Mouse (Mus musculus) left cerebral cortex, postnatal 36 days (tissue): ENCODE data around the gene Hipk3. TPM values are rescaled to one million over a fixed set of nuclear protein-coding genes. Genes with fewer than 3 reads are reported as not detected.

Experiments used
- DNase-seq, 2 experiments: peaks; one replicate each; pipeline ENCODE4 v3.0.0; 2021 to 2022; ENCODE audit warnings: low spot score in 2 of 2, mixed read lengths in 1 of 2
- intact Hi-C: fragments of 180-260 bp; cut with DNase I; formaldehyde crosslinking; loops from one replicate; pipeline ENCODE4 v1.15.1; 2025
- total RNA-seq, 2 experiments: library from RNA; stranded (reverse); gene quantifications; 2 replicates each; pipeline ENCODE4 v1.2.3; 2021

The Hipk3 gene
- total RNA-seq, result 10 to 100 TPM; 88.0 to 94.2 TPM

DNA sequence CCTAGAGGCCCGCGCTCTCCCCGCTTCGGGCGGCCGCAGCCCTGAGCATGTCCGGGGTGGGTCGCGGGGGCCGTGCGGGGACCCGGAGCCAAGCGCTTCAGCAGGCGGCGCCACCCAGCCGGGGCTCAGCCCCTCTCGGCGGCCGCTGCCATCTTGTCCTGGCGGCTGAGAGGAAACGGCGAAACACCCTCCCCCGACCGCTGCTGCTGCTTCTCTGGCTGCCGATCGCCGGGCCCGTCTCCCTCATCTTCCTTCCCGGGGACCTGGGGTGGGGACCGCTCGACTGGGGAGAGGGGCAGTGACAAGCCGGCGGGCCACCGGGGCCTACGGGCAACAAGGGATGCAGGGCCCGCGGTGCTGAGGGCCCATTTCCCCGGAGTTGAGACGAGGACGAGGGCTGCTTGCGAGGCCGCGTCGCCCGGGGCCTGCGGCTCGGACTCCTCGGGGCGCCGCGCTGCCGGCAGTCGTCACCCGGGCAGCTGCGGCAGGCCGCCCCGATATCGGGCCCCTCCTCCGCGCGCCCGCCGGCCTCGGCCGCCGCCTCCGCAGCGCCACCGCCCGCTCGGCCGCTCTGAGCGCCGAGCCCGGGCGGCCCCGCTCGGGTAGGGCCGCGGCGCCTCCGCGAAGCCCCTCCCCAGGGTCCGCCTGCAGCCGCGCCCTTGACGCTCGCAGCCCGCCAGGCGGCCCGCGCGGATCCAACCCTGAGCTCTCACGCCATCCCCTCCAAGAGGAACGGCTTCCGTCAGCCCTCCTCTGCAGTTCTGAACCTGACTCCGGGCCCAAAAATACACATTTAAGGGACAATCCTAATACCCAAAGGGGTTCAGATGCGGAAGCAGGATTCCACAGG, at the start of gene Hipk3:
TSS of gene Hipk3 (minus strand) at position 496 of the 850 bp plus-strand sequence.
- peak; percentile 83 to 85 for DNase-seq
- intact Hi-C loops, result loop anchor here (2.0 to 5.0 kb wide), 2 partner anchors 42 to 97 kb away; partner anchors contain the start of gene Cstf3

DNA sequence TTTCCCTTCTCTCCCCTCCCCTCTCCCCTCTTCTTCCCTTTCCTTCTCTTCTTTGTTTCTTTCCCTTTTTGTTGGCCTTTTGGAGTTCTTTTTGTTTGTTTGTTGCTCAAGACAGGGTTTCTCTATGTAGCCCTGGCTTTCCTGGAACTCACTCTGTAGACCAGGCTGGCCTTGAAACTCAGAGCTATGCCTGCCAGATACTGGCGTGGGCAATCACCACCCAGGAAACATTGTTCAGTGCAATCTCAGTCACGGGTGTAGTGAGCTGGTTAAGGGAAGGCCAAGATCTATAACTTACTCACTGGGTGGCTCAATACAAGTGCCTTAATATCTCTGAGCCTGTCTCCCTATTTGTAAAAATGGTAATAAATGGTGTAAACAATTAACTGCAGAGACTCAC, 46.0 kb upstream of the Hipk3 start:
- intact Hi-C loops, result no loop called here
- no peak for DNase-seq

DNA sequence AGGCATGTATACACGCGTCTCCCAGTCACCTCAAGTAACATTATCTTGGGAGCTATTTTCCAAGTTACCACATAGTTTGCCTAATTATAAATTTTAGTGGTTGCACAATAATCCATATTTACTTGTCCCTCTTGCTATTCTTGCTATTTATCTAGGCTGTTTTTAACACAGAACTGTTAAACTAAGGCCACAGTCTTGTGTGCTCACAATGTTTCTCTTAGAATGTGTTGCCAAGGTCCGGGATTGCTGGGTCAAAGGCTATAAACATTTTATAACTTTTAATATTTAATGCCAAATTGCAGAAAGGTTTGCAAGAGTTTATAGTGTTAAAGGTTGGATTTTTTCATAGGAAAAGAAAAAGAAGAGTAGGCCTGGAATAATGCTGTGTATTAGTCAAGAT, 40.5 kb upstream of the Hipk3 start:
- DNase-seq, result no peak
- intact Hi-C loops, result no loop called here

DNA sequence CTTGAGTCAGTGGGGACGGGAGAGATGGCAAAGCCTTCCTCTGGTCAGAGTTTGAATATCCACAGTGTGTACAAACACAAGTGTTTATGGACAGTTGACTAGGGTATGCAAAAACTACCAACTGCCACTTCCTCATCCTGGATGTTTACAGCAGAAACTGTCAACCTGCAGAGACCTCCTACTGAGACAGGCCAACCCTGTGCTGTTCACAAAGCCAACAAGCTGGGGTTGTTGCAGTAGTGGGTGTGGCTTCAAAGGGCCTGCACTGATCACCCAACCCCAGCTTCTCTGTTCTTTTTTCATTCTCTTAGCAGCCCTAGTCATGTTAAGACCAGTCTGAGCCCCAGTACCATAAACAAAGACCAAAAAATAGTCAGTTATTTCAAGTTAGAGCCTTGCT, 38.3 kb upstream of the Hipk3 start:
- no peak for DNase-seq
- intact Hi-C loops, result no loop called here

DNA sequence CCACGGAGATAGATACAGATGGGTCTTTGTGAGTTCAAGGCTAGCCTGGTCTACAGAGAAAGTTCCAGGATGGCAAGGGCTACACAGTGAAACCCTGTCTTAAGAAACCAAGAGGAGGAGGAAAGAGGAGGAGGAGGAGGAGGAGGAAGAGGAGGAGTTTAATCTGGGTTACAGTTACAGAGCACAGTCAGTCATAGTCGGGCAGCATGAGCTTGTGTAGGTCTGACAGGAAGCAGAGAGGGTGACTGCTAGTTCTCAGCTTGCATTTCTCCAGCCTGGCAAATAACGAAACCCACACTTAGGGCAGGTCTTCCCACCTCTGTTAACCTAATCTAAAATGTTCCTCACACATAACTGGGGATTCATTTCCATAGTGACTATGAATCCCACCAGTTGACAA, 32.3 kb upstream of the Hipk3 start:
- no peak for DNase-seq
- intact Hi-C loops, result no loop called here

DNA sequence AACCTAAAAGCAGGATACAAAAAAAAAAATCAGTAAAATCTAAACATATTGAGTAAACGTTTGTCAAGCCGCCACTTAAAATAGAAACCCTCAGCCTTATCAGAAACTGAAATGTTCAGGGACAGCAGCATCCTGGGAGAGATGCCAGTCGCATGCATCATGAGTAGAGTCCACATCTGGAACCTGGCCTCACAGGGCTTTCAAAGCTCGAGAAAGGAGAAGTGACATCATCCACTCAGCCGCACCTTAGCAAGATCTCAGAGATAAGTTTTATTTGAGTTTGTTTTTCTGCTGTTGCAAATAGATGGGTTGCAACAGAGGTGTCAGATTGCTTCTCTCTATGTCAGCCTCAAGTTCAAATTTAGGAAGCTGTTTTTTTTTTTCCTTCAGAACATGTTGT, 31.3 kb upstream of the Hipk3 start:
- intact Hi-C loops, result no loop called here
- DNase-seq, result no peak

DNA sequence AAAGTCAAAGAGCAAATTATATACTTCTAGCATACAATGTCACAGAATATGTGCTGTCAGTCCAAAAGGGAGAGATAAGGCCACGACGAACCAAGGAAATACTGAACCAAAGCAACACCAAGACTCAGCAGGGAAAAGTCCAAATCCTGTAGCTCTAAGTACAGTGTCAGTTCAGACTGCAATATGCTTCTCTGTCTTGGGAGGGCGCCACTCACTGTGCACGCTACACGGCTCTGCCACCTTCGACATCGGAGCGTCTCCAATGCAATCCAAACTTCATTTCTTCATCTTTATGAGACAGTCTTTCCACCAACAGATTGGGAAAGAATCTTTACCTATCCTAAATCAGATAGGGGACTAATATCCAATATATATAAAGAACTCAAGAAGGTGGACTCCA, 17.4 kb upstream of the Hipk3 start:
- no peak for DNase-seq
- intact Hi-C loops, result loop anchor here (5.0 kb wide), 1 partner anchor 41 kb away; no protein-coding TSS in a partner anchor

DNA sequence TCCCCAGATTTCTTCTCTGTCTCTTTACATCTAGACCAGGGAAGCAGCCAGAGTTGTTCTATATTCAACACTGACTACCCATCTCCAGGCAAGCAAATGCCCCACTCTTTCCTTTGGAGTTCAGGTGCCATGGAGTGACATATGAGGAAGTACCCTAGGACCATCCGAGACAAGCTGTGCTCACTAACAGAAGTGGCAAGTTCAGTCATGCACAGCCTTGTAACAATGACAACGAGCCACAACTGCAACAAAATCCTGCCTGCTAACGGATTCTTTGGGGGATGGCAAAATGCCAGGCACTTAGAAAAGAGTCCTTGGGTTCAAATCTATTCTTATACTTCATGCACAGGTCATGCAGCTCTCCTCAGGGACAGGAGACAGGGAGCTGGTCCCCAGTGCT, 8.1 kb upstream of the Hipk3 start:
- intact Hi-C loops, result no loop called here

DNA sequence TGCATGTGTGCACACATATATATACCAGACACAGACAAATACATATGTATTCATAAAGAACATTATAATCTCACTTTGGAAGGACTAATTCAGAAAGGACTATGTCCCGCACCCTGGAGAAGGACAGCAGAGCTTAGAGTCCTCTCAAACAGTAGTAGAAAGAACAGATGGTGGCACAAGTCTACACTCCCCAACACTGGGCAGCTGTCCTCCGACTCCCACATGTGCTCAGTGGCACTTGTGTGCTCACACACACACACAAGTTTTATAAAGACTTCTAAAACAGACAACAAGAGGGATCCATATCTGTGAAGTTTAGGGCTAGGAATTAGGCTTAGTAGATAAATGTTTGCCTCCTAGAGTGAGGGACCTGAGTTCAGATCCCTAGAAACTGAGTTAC, 6.8 kb upstream of the Hipk3 start:
- DNase-seq, result no peak

More for the DNA sequence above, 8.1 kb upstream of the Hipk3 start:
- DNase-seq, result no peak

DNA sequence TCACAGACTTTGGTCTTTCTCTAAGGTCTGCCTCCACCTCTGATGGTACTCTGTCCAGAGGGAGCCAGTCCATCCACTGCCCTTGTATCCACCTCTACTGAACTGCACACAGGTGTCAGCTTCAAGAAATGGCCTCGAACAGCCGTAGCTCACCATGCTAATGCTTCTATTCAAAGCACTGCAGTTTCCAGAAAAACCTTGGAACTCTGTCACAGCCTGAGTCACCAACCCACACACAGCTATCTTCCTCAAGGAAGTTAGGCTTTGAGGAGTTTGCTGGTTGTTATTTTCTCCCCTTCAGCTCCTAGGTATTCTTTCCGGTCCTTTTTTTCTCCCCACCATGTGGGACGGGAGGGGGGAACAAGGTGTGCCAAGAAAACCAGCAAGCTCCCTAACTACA, 3.5 kb upstream of the Hipk3 start:
- intact Hi-C loops, result loop anchor here (5.0 kb wide), 1 partner anchor 75 kb away; no protein-coding TSS in a partner anchor
- peak; percentile 63 to 71 for DNase-seq

More for the DNA sequence above, 6.8 kb upstream of the Hipk3 start:
- intact Hi-C loops, result no loop called here

DNA sequence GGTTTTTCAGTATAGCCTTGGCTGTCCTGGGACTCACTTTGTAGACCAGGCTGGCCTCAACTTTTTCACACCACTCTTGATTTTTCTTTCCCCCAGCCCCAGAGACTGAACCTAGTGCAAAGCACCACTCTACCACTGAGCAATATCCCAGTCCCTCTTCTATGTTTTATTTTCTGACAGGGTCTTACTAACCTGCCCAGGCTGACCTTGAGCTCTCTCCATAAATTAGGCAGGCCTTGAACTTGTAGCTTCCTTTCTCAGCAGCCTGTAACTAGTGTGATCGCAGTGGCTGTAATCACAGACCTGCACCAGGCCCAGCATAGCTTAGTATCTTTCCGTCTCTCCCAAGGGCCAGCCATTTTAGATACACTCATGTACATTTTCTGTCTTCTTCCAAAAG, 3.0 kb upstream of the Hipk3 start:
- intact Hi-C loops, result loop anchor here (5.0 kb wide), 1 partner anchor 75 kb away; no protein-coding TSS in a partner anchor
- peak in 1 of 2 experiments; percentile 7 for DNase-seq

DNA sequence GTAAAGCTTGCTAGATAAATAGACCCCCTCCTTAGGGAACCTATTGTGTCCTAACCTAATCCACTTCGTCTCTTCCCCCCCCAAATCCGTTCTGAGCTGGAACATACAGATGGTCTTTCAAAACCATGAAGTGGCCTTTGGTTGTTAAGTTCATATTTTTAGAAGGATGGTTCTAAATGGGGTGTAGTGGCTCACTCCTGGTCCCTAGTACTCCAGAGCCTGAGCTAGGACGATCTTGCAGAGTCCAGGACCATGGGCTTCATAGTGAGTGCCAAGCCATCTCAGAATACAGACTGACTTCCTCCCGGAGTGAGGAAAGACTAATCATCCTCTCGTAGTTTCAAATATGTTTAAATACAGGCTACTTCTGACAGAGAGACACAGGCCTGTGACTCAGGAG, 2.0 kb upstream of the Hipk3 start:
- intact Hi-C loops, result loop anchor here (5.0 kb wide), 1 partner anchor 76 kb away; no protein-coding TSS in a partner anchor
- DNase-seq, result no peak

DNA sequence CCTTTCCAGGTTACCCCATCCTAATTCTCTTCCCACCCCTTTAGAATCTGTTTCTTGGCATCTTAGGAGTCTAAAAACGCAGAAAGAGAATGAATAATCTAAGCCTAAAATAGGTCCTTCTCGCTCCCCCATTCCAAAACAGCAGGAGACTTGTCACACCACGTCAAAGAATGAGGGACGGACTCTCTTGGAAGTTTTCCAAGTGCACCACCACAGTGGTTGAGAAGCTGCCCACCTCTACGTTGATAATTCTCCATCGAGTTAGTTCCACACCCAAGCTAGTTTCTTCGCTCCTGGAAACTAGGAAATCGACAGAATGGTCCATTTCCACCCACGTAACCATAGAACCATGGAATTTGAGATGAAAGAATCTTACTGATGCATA, 547 bp upstream of the Hipk3 start:
- peak in 1 of 2 experiments; percentile 41 for DNase-seq
- intact Hi-C loops, result loop anchor here (2.0 to 5.0 kb wide), 3 partner anchors 42 to 96 kb away; partner anchors contain the start of gene Cstf3

DNA sequence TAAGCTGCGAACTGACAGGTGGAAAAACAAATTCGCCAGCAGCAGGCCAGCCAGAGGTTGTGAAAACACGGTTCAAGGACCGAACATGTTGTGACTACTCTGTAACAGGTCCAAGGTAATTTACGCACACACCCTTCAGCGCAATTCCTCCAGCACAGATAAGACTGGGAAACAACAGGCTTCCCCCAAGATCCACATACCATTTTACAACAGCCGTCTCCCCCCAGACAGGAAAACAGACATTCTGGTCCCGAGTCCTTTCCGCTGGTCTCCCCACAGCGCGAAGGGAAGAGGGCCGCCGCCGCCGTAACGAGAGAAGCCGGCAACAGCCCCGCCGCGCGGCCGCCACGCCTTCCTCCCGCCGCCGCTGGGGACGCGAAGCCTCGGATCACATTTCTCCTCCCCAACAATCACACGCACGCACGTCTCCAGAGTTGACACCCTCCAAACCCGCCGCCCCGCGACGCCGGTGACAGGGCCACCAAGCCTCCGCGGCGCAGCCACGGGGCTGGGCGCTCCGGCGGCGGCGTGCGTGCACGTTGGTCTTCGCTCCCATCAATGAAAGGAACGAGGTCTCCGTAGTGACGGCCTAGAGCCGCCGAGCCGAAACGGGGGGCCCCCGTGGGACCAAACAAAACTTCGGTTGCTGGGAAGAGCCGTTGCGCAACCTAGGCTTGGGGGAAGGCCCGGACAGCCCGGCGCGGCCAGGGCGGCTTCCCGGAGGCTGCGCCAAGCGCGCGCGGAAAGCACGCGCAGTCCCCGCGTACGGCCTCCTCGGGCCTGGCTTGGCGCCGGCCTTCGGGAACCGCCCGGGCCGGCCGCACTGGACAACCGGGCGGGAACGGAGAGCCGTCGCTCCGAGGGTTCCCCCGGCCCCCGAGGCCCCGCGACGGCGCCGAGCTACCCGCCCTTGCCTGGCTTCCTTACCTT, 960 bp downstream of the Hipk3 start:
- peak; percentile 87 to 88 for DNase-seq
- intact Hi-C loops, result loop anchor here (5.0 kb wide), 1 partner anchor 41 kb away; no protein-coding TSS in a partner anchor

DNA sequence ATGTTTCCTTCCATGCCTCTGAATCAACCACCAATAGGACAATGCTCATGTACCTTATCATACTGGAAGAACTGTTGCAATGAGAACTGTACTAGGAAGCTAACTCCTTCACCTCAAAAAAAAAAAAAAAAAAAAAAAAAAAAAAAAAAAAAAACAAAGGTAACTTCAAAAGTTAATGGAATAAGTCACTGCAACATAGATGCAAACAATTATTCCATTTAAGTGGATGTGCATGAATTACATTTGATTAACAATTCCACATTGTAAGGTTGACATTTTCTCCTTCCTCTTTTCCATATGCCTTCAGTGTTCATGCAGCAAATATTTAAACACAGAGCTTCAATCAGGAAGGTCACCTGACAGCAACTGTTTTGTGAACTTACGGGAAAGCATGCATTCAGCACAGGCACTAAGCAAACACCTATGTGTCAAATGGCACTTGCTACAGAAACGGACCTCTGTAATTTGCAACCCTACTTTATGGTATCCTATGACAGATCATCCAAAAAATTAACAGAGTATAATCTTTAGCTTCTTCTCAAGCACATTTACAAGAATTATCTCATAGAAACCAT, 2.9 kb downstream of the Hipk3 start:
- intact Hi-C loops, result loop anchor here (5.0 kb wide), 1 partner anchor 39 kb away; no protein-coding TSS in a partner anchor
- DNase-seq, result no peak

DNA sequence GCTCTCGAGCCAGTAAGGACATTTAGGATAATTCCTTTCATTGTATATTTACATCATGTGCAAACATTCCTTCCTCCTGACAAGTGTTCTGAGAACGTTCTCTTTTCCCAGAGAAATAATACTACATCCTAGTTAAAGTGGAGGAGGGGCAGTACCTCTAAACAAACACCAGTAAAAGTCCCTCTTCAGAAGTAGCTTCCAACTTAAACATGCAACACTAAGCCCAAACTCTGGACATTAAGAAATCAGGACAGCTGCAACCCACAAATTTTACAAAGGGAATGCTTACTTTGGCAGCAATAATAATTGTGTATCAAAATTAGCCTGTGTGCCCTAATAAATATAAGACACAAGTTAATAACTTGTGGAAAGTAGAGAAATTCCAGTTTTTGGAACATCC, 3.5 kb downstream of the Hipk3 start:
- intact Hi-C loops, result loop anchor here (5.0 kb wide), 1 partner anchor 38 kb away; no protein-coding TSS in a partner anchor
- no peak for DNase-seq

DNA sequence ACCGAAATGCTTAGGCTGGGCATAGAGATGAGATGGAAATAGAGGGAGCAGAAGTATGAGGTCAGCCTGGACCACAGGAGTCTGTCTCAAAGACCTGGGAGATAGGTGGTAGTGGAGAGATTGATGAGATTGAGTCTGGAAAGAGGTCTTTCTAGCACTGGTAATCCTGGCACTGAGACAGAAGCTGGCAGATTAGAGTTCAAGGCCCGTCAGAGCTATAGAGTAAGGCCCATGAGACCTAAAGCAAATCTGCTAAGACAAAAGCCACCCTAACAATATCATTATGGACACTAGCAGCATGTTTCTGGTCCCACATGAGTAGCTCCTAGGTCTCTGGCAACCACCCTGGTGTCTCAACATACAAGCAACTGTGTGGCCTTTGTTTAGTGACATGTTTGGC, 4.4 kb downstream of the Hipk3 start:
- intact Hi-C loops, result loop anchor here (5.0 kb wide), 1 partner anchor 38 kb away; no protein-coding TSS in a partner anchor
- no peak for DNase-seq

DNA sequence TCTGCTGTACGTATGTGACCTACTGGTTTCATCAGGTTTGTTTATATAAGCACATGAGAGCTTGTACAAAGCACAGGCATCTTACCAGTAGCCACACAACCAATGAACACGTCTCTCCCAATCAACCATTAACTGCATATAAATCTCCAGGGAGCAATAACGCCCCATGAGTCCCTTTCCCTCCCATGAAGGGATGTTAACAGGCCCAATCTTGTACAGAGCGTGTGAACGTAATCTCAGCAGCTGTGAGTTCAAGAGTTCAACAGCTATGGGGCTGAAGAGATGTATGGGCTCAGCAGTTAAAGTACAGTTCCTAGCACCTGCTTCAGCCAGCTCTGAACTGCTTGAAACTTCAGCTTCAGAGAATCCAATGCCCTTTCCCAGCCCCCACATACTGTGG, 9.8 kb downstream of the Hipk3 start:
- intact Hi-C loops, result no loop called here

DNA sequence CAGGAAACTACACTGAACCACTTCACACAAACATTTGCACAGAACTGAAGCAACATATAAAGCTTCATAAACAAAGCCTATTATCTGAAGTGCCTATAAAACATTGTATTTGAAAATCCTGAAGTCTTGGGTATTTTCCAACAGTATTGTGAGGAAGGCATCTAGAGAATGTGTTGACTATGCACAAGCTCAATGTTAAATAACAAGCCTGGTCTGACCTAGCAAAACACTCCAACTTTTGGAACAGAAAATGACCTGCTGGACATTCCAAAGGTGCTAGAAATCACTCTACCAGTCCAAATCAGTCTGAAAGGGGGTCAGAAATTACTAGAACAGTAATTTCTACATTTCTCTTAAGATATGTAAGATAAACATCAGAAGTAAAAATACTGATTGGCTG, 12.1 kb downstream of the Hipk3 start:
- DNase-seq, result no peak
- intact Hi-C loops, result no loop called here

More for the DNA sequence above, 9.8 kb downstream of the Hipk3 start:
- no peak for DNase-seq

DNA sequence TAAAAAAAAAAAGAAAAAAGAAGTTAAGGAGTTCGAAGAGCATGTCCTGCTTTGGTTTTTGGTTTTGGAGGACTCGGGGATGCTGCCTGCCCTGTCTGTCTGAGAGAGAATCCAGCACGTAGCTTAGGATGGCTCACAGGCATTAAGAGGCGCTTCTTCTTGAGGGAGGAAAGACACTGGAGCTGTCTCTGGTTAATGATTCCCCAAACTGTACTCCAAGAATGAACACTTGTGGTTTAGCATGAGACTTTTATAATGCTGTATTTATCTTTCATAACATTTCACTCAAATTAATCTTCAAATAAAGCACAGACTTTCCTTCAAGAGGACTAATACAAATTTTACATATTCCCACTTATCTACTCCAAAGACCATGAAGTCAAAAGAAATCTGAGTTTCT, 15.2 kb downstream of the Hipk3 start:
- intact Hi-C loops, result no loop called here
- no peak for DNase-seq
